Mouse (Mus musculus): ENCODE measurements around the gene Btbd9.

DNA sequence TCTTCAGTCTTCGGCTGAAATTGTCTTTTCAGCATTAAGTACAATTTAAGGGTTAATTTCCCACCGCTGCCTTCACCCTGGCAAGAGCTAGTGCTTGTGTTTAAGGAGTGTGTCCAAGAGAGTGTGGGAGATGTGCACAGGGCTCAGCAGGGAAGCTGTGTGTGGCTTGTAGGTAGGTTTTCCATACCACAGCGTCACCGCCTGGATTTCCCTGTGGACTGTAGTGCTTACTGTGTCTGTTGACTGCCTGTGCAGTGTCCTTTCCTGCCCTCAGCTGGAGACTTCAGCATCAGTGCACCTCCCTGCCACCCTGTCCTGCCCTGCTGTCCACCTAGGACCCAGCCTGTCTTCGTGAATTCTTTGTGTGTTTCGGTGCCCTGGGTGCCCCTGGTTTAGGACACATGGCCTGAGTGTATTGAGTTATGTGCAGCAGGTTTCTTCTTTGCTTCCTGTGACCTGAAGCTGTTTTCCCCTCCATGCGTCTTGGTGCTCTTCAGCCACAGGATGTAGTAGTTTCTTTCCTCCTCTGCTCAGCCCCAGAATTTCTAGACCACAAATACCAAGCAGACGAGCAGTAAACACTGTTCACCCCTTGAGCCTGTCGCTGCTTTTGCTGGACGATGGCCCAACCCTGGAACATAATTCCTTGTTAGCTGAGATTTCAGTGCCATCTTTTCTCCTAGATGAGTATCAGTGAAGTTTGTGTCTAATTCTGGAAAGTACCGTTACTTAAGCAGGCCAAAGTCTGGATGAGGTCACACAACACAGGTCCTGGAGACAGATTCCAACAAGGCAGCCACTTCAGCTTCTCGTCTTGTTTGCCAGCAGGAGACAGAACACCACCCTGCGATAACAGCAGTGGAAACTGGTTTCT lies 376.7 kb downstream of the Btbd9 start:
- TF ChIP-seq MAFK (IDR thresholded peaks at IDR 0.05; ENCODE audit: insufficient read depth, low read depth, low read length) (no peak), CHD2 (IDR thresholded peaks at IDR 0.05; ENCODE audit: low read depth, low read length) (no peak), ZNF384 (IDR thresholded peaks at IDR 0.05; ENCODE audit: low read depth, low read length) (no peak), ZC3H11A (IDR thresholded peaks at IDR 0.05; ENCODE audit: borderline replicate concordance, low read depth, low read length) (no peak), HCFC1 (IDR thresholded peaks at IDR 0.05; ENCODE audit: borderline replicate concordance, insufficient read depth, low read length) (no peak)
